Mouse (Mus musculus) liver, adult 2 months (tissue): ENCODE results near the gene Dapk1. TPM values are rescaled to one million over a fixed set of nuclear protein-coding genes. Genes with fewer than 3 reads are reported as not detected.

ENCODE experiments used
- DNase-seq: peaks from one replicate; pipeline ENCODE4 v3.0.0-alpha.2; 2011; ENCODE audit warnings: low read depth, low spot score; ENCODE audit errors: extremely low read depth
- H3K27ac ChIP-seq: fragments of 200-500 bp; replicated peaks from 2 replicates; pipeline ENCODE4 v1.5.1; 2012; ENCODE audit warnings: low read depth, mild to moderate bottlenecking, control low read depth, inconsistent platforms, low read length; ENCODE audit not compliant: insufficient read depth
- H3K27me3 ChIP-seq: fragments of 200-500 bp; 2 replicates; pipeline ENCODE4 v1.6.1; 2012; ENCODE audit warnings: mild to moderate bottlenecking, moderate library complexity, low read length, inconsistent platforms; ENCODE audit not compliant: control insufficient read depth, insufficient read depth
- H3K36me3 ChIP-seq: fragments of 200-500 bp; 2 replicates; pipeline ENCODE4 v1.6.1; 2012; ENCODE audit warnings: low read length, inconsistent platforms; ENCODE audit not compliant: control insufficient read depth, insufficient read depth
- H3K4me1 ChIP-seq: fragments of 200-500 bp; 2 replicates; pipeline ENCODE4 v1.6.1; 2011; ENCODE audit warnings: low read length; ENCODE audit not compliant: control insufficient read depth, insufficient read depth
- H3K4me3 ChIP-seq: fragments of 200-500 bp; 2 replicates; pipeline ENCODE4 v1.5.1; 2011; ENCODE audit warnings: low read depth, mild to moderate bottlenecking, control low read depth, low read length, moderate library complexity; ENCODE audit not compliant: insufficient read depth
- H3K79me2 ChIP-seq: fragments of 200-500 bp; 2 replicates; pipeline ENCODE4 v1.6.1; 2012; ENCODE audit warnings: inconsistent platforms, mild to moderate bottlenecking, low read length, moderate library complexity; ENCODE audit not compliant: control insufficient read depth, insufficient read depth
- H3K9ac ChIP-seq: fragments of 200-500 bp; 2 replicates; pipeline ENCODE4 v1.6.1; 2012; ENCODE audit warnings: low read depth, mild to moderate bottlenecking, control low read depth, inconsistent platforms, low read length
- CTCF ChIP-seq: fragments of 200-500 bp; IDR thresholded peaks from 2 replicates; pipeline ENCODE4 v1.5.1; 2011; ENCODE audit warnings: low read depth, low read length, control low read depth
- POLR2A ChIP-seq: fragments of 200-500 bp; IDR thresholded peaks from 2 replicates; pipeline ENCODE4 v1.6.1; 2011; ENCODE audit warnings: low read length, control low read depth; ENCODE audit not compliant: insufficient read depth; ENCODE audit errors: extremely low read depth
- WGBS: fragments of 180-500 bp; shearing (Covaris S2); methylation state at CpG from one replicate; pipeline ENCODE4 v1.1.7; 2018; 5-methylcytosine and 5-hydroxymethylcytosine counted together
- polyA plus RNA-seq: library from polyadenylated mRNA; depleted of rRNA; stranded (reverse); fragments of >200 nt; gene quantifications from 2 replicates; pipeline ENCODE4 v1.2.3, GENCODE M21; 2012
- total RNA-seq: library from RNA; depleted of rRNA; stranded (reverse); fragments of >200 nt; gene quantifications from 2 replicates; pipeline ENCODE4 v1.2.3, GENCODE M21; 2014

Gene Dapk1
- total and polyA plus RNA-seq, 2 experiments = 23.0 to 80.5 TPM

GRCm38 (mm10) chr13:60682714-60683695 lies 81.3 kb downstream of the Dapk1 start:
- peak; percentile 16; the same call in 1 of the 2 replicates for TF ChIP-seq CTCF
- TF ChIP-seq POLR2A = no peak
- no peaks in the 10 kb centered on the region for H3K27me3 ChIP-seq
- no peak overlapping the region for H3K9ac ChIP-seq
- H3K36me3 ChIP-seq = peaks cover 3% of the 10 kb centered on the region; the same call in 1 of the 2 replicates
- WGBS = 23% methylated on average over 15 of the region's 15 CpGs
- H3K4me3 ChIP-seq = no peak overlapping the region
- peaks cover 47% of the 10 kb centered on the region for H3K4me1 ChIP-seq
- H3K27ac ChIP-seq = peak overlapping the region; percentile 66
- H3K79me2 ChIP-seq = peaks cover 14% of the 10 kb centered on the region; the same call in 1 of the 2 replicates
- peak; percentile 91 for DNase-seq

- H3K79me2 ChIP-seq = peaks cover 12% of the 10 kb centered on the region; the same call in 1 of the 2 replicates
- peak overlapping the region; percentile 66 for H3K27ac ChIP-seq
- H3K9ac ChIP-seq = peak overlapping the region; percentile 19; the same call in 1 of the 2 replicates
- TF ChIP-seq POLR2A (no peak), CTCF (no peak)
- DNase-seq = peak; percentile 98
- WGBS = 12% methylated on average over 10 of the region's 10 CpGs
- H3K27me3 ChIP-seq = no peaks in the 10 kb centered on the region
- peaks cover 51% of the 10 kb centered on the region for H3K4me1 ChIP-seq
- no peak overlapping the region for H3K4me3 ChIP-seq
- H3K36me3 ChIP-seq = peaks cover 3% of the 10 kb centered on the region; the same call in 1 of the 2 replicates
These were observed 82.5 kb downstream of the Dapk1 start for GRCm38 (mm10) chr13:60684050-60684760.

- WGBS = 42% methylated on average over 8 of the region's 8 CpGs
- H3K9ac ChIP-seq = peak overlapping the region; percentile 15; the same call in 1 of the 2 replicates
- H3K4me3 ChIP-seq = no peak overlapping the region
- H3K4me1 ChIP-seq = peaks cover 51% of the 10 kb centered on the region
- peak overlapping the region; percentile 66 for H3K27ac ChIP-seq
- peak; percentile 80 for DNase-seq
- peaks cover 16% of the 10 kb centered on the region; the same call in 1 of the 2 replicates for H3K79me2 ChIP-seq
- peaks cover 3% of the 10 kb centered on the region; the same call in 1 of the 2 replicates for H3K36me3 ChIP-seq
- TF ChIP-seq CTCF (no peak), POLR2A (no peak)
- H3K27me3 ChIP-seq = no peaks in the 10 kb centered on the region
These were observed 83.1 kb downstream of the Dapk1 start for GRCm38 (mm10) chr13:60684806-60685205.

- no peak for TF ChIP-seq CTCF
- no peak for TF ChIP-seq POLR2A
- Histone ChIP-seq H3K9ac (no peak overlapping the region), H3K4me1 (peaks cover 51% of the 10 kb centered on the region), H3K4me3 (no peak overlapping the region), H3K27ac (peak overlapping the region; percentile 66), H3K79me2 (peaks cover 18% of the 10 kb centered on the region; the same call in 1 of the 2 replicates), H3K36me3 (peaks cover 3% of the 10 kb centered on the region; the same call in 1 of the 2 replicates), H3K27me3 (no peaks in the 10 kb centered on the region)
- 52% methylated on average over 6 of the region's 6 CpGs for WGBS
- peak; percentile 70 for DNase-seq
These were observed 83.5 kb downstream of the Dapk1 start for GRCm38 (mm10) chr13:60685216-60685615.

GRCm38 (mm10) chr13:60686024-60686663 lies 84.4 kb downstream of the Dapk1 start:
- no peaks in the 10 kb centered on the region for H3K27me3 ChIP-seq
- H3K4me1 ChIP-seq = peaks cover 51% of the 10 kb centered on the region
- no peaks in the 10 kb centered on the region for H3K36me3 ChIP-seq
- H3K4me3 ChIP-seq = no peak overlapping the region
- peak overlapping the region; percentile 27 for H3K27ac ChIP-seq
- H3K79me2 ChIP-seq = peaks cover 21% of the 10 kb centered on the region
- peak; percentile 78 for DNase-seq
- 17% methylated on average over 12 of the region's 12 CpGs for WGBS
- TF ChIP-seq POLR2A = no peak
- no peak for TF ChIP-seq CTCF
- 0 out of 2 replicates have a peak overlapping the region, but pooled peaks have one; percentile 22 for H3K9ac ChIP-seq
